Mouse (Mus musculus) neural tube, embryonic 15.5 days (tissue): ENCODE results near the gene Atg4c. TPM values are rescaled to one million over a fixed set of nuclear protein-coding genes. Genes with fewer than 3 reads are reported as not detected.

Experiments
- ATAC-seq: fragments of 200-750 bp; cut with Nextera tagmentation; 2 replicates; pipeline ENCODE4 v1.8.0; 2017; ENCODE audit warnings: mild to moderate bottlenecking, moderate TSS enrichment, moderate library complexity; ENCODE audit not compliant: low FRiP score
- H3K27ac ChIP-seq: fragments of 300-500 bp; sonication (generic); replicated peaks from 2 replicates; pipeline ENCODE4 v1.5.1; 2015; ENCODE audit warnings: mild to moderate bottlenecking, inconsistent platforms
- H3K27me3 ChIP-seq: fragments of 300-500 bp; sonication (generic); replicated peaks from 2 replicates; pipeline ENCODE4 v1.6.1; 2015; ENCODE audit warnings: inconsistent platforms
- H3K36me3 ChIP-seq: fragments of 300-500 bp; sonication (generic); 2 replicates; pipeline ENCODE4 v1.6.1; 2015; ENCODE audit warnings: inconsistent platforms
- H3K4me1 ChIP-seq: fragments of 300-500 bp; sonication (generic); 2 replicates; pipeline ENCODE4 v1.6.1; 2015; ENCODE audit warnings: inconsistent platforms
- H3K4me2 ChIP-seq: fragments of 300-500 bp; sonication (generic); 2 replicates; pipeline ENCODE4 v1.6.1; 2015; ENCODE audit warnings: inconsistent platforms, mild to moderate bottlenecking, moderate library complexity
- H3K4me3 ChIP-seq: fragments of 300-500 bp; sonication (generic); replicated peaks from 2 replicates; pipeline ENCODE4 v1.5.1; 2015; ENCODE audit warnings: mild to moderate bottlenecking, inconsistent platforms
- H3K9ac ChIP-seq: fragments of 300-500 bp; sonication (generic); replicated peaks from 2 replicates; pipeline ENCODE4 v1.6.1; 2015; ENCODE audit warnings: mild to moderate bottlenecking, inconsistent platforms
- H3K9me3 ChIP-seq: fragments of 300-500 bp; sonication (generic); replicated peaks from 2 replicates; pipeline ENCODE4 v1.6.1; 2016; ENCODE audit warnings: inconsistent platforms
- WGBS: fragments of 180-500 bp; shearing (Covaris S2); methylation state at CpG from one replicate; pipeline ENCODE4 v1.1.7; 2015; ENCODE audit warnings: mixed read lengths; 5-methylcytosine and 5-hydroxymethylcytosine counted together
- polyA plus RNA-seq: library from polyadenylated mRNA; unstranded; fragments of >200 nt; fragmentation: Nextera tagmentation; extraction: Ambion mirVana; gene quantifications from 2 replicates; pipeline ENCODE4 v1.2.1, GENCODE M21; 2015

The Atg4c gene
- polyA plus RNA-seq, 1 experiment from 2014 or later, result 18.8 TPM

- Histone ChIP-seq H3K4me1 (no peaks in the 10 kb centered on the region), H3K36me3 (peaks cover 36% of the 10 kb centered on the region), H3K4me3 (no peak overlapping the region), H3K27me3 (no peaks in the 10 kb centered on the region), H3K27ac (no peak overlapping the region), H3K9ac (no peak overlapping the region), H3K9me3 (no peaks in the 10 kb centered on the region), H3K4me2 (no peak overlapping the region)
- ATAC-seq, result no peak
- 92% methylated on average over 2 of the region's 2 CpGs for WGBS
Observed at GRCm38 (mm10) chr4:99224790-99225189, 31.1 kb downstream of the Atg4c start.

GRCm38 (mm10) chr4:99227226-99227625 lies 33.5 kb downstream of the Atg4c start:
- no peaks in the 10 kb centered on the region for H3K9me3 ChIP-seq
- WGBS, result 82% methylated on average over 6 of the region's 6 CpGs
- no peak for ATAC-seq
- no peak overlapping the region for H3K27ac ChIP-seq
- H3K27me3 ChIP-seq, result no peaks in the 10 kb centered on the region
- H3K4me2 ChIP-seq, result no peak overlapping the region
- no peaks in the 10 kb centered on the region for H3K4me1 ChIP-seq
- H3K4me3 ChIP-seq, result no peak overlapping the region
- no peak overlapping the region for H3K9ac ChIP-seq
- H3K36me3 ChIP-seq, result peaks cover 30% of the 10 kb centered on the region

GRCm38 (mm10) chr4:99229371-99229770 lies 35.6 kb downstream of the Atg4c start:
- no peak for ATAC-seq
- Histone ChIP-seq H3K27ac (no peak overlapping the region), H3K4me3 (no peak overlapping the region), H3K27me3 (no peaks in the 10 kb centered on the region), H3K36me3 (peaks cover 21% of the 10 kb centered on the region), H3K9ac (no peak overlapping the region), H3K4me2 (no peak overlapping the region), H3K4me1 (no peaks in the 10 kb centered on the region), H3K9me3 (no peaks in the 10 kb centered on the region)
- 77% methylated on average over 8 of the region's 8 CpGs for WGBS

- no peak overlapping the region for H3K4me3 ChIP-seq
- no peaks in the 10 kb centered on the region for H3K9me3 ChIP-seq
- H3K9ac ChIP-seq, result no peak overlapping the region
- WGBS, result 86% methylated on average over 8 of the region's 8 CpGs
- no peaks in the 10 kb centered on the region for H3K27me3 ChIP-seq
- no peak overlapping the region for H3K27ac ChIP-seq
- H3K36me3 ChIP-seq, result 0 out of 2 replicates have a peak, but pooled peaks cover 10% of the 10 kb centered on the region
- H3K4me2 ChIP-seq, result no peak overlapping the region
- ATAC-seq, result peak; percentile 77
- no peaks in the 10 kb centered on the region for H3K4me1 ChIP-seq
Observed at GRCm38 (mm10) chr4:99235203-99235856, 41.6 kb downstream of the Atg4c start.

- Histone ChIP-seq H3K4me3 (no peak overlapping the region), H3K9me3 (no peaks in the 10 kb centered on the region), H3K4me2 (no peak overlapping the region), H3K27ac (no peak overlapping the region), H3K27me3 (no peaks in the 10 kb centered on the region), H3K4me1 (no peaks in the 10 kb centered on the region), H3K36me3 (0 out of 2 replicates have a peak, but pooled peaks cover 10% of the 10 kb centered on the region), H3K9ac (no peak overlapping the region)
- 84% methylated on average over 2 of the region's 2 CpGs for WGBS
- ATAC-seq, result no peak
Observed at GRCm38 (mm10) chr4:99238305-99238704, 44.6 kb downstream of the Atg4c start.

GRCm38 (mm10) chr4:99241674-99242073 lies 47.9 kb downstream of the Atg4c start:
- ATAC-seq, result no peak
- no peaks in the 10 kb centered on the region for H3K27me3 ChIP-seq
- H3K4me1 ChIP-seq, result no peaks in the 10 kb centered on the region
- H3K27ac ChIP-seq, result no peak overlapping the region
- no peak overlapping the region for H3K4me2 ChIP-seq
- H3K9ac ChIP-seq, result no peak overlapping the region
- no peaks in the 10 kb centered on the region for H3K9me3 ChIP-seq
- 0 out of 2 replicates have a peak, but pooled peaks cover 10% of the 10 kb centered on the region for H3K36me3 ChIP-seq
- 54% methylated on average over 5 of the region's 5 CpGs for WGBS
- no peak overlapping the region for H3K4me3 ChIP-seq

- no peak overlapping the region for H3K4me3 ChIP-seq
- no peaks in the 10 kb centered on the region for H3K4me1 ChIP-seq
- H3K36me3 ChIP-seq, result no peaks in the 10 kb centered on the region
- no peaks in the 10 kb centered on the region for H3K27me3 ChIP-seq
- H3K27ac ChIP-seq, result no peak overlapping the region
- H3K4me2 ChIP-seq, result no peak overlapping the region
- H3K9ac ChIP-seq, result no peak overlapping the region
- WGBS, result 95% methylated on average over 3 of the region's 3 CpGs
- H3K9me3 ChIP-seq, result no peaks in the 10 kb centered on the region
- ATAC-seq, result no peak
Observed at GRCm38 (mm10) chr4:99249358-99249757, 55.6 kb downstream of the Atg4c start.

GRCm38 (mm10) chr4:99249826-99250225 lies 56.1 kb downstream of the Atg4c start:
- WGBS, result 94% methylated on average over 8 of the region's 8 CpGs
- Histone ChIP-seq H3K4me2 (no peak overlapping the region), H3K4me1 (no peaks in the 10 kb centered on the region), H3K27ac (no peak overlapping the region), H3K9ac (no peak overlapping the region), H3K36me3 (no peaks in the 10 kb centered on the region; the same call in 1 of the 2 replicates), H3K4me3 (no peak overlapping the region), H3K9me3 (no peaks in the 10 kb centered on the region), H3K27me3 (no peaks in the 10 kb centered on the region)
- no peak for ATAC-seq

- Histone ChIP-seq H3K36me3 (no peaks in the 10 kb centered on the region; the same call in 1 of the 2 replicates), H3K9me3 (no peaks in the 10 kb centered on the region), H3K9ac (no peak overlapping the region), H3K4me2 (no peak overlapping the region), H3K4me1 (no peaks in the 10 kb centered on the region), H3K4me3 (no peak overlapping the region), H3K27ac (no peak overlapping the region), H3K27me3 (no peaks in the 10 kb centered on the region)
- 93% methylated on average over 11 of the region's 11 CpGs for WGBS
- no peak for ATAC-seq
Observed at GRCm38 (mm10) chr4:99252957-99253356, 59.2 kb downstream of the Atg4c start.

GRCm38 (mm10) chr4:99263191-99263590 lies 69.5 kb downstream of the Atg4c start:
- Histone ChIP-seq H3K4me3 (no peak overlapping the region), H3K4me2 (no peak overlapping the region), H3K9ac (no peak overlapping the region), H3K27ac (no peak overlapping the region), H3K9me3 (no peaks in the 10 kb centered on the region), H3K36me3 (no peaks in the 10 kb centered on the region), H3K27me3 (no peaks in the 10 kb centered on the region), H3K4me1 (no peaks in the 10 kb centered on the region)
- no peak for ATAC-seq
- 90% methylated on average over 2 of the region's 2 CpGs for WGBS

GRCm38 (mm10) chr4:99263663-99264062 lies 69.9 kb downstream of the Atg4c start:
- Histone ChIP-seq H3K27ac (no peak overlapping the region), H3K4me3 (no peak overlapping the region)

GRCm38 (mm10) chr4:99266843-99267445 lies 73.2 kb downstream of the Atg4c start:
- ATAC-seq, result no peak
- no peaks in the 10 kb centered on the region for H3K4me1 ChIP-seq
- WGBS, result 67% methylated on average over 10 of the region's 10 CpGs

More at GRCm38 (mm10) chr4:99263663-99264062, 69.9 kb downstream of the Atg4c start:
- WGBS, result 75% methylated on average over 11 of the region's 11 CpGs
- no peak overlapping the region for H3K9ac ChIP-seq
- H3K4me1 ChIP-seq, result no peaks in the 10 kb centered on the region
- H3K4me2 ChIP-seq, result no peak overlapping the region
- 0 out of 2 replicates have a peak, but pooled peaks cover under 1% of the 10 kb centered on the region for H3K36me3 ChIP-seq
- no peak for ATAC-seq
- no peaks in the 10 kb centered on the region for H3K9me3 ChIP-seq
- H3K27me3 ChIP-seq, result no peaks in the 10 kb centered on the region

More at GRCm38 (mm10) chr4:99266843-99267445, 73.2 kb downstream of the Atg4c start:
- H3K27me3 ChIP-seq, result no peaks in the 10 kb centered on the region
- H3K36me3 ChIP-seq, result peaks cover 3% of the 10 kb centered on the region; the same call in 1 of the 2 replicates
- H3K27ac ChIP-seq, result no peak overlapping the region
- H3K9me3 ChIP-seq, result no peaks in the 10 kb centered on the region
- H3K4me3 ChIP-seq, result no peak overlapping the region
- H3K4me2 ChIP-seq, result no peak overlapping the region
- no peak overlapping the region for H3K9ac ChIP-seq
